Mouse (Mus musculus) forebrain, embryonic 11.5 days (tissue): ENCODE results near the gene Stk19. TPM values are rescaled to one million over a fixed set of nuclear protein-coding genes. Genes with fewer than 3 reads are reported as not detected.
"Not testable (repeated sequence)": the region's sequence is repeated elsewhere in the genome, so short reads cannot be mapped to it uniquely, and the experiment has no call there.

ENCODE experiments used
- ATAC-seq: fragments of 200-750 bp; cut with Nextera tagmentation; replicated peaks from 2 replicates; pipeline ENCODE4 v1.8.0; 2017; ENCODE audit warnings: moderate TSS enrichment; ENCODE audit not compliant: low FRiP score
- DNase-seq: peaks from one replicate; pipeline ENCODE4 v3.0.0-alpha.2; 2017; ENCODE audit warnings: low spot score
- H3K27ac ChIP-seq: fragments of 300-500 bp; sonication (generic); 2 replicates; pipeline ENCODE4 v1.5.1; 2014; ENCODE audit warnings: low read depth, low read length
- H3K27me3 ChIP-seq: fragments of 300-500 bp; sonication (generic); 2 replicates; pipeline ENCODE4 v1.6.1; 2014; ENCODE audit warnings: mild to moderate bottlenecking, low read length, mixed read lengths; ENCODE audit not compliant: control insufficient read depth, insufficient read depth
- H3K36me3 ChIP-seq: fragments of 300-500 bp; sonication (generic); 2 replicates; pipeline ENCODE4 v1.6.1; 2014; ENCODE audit warnings: mild to moderate bottlenecking, low read length, moderate library complexity, mixed read lengths; ENCODE audit not compliant: control insufficient read depth, insufficient read depth
- H3K4me1 ChIP-seq: fragments of 300-500 bp; sonication (generic); replicated peaks from 2 replicates; pipeline ENCODE4 v1.6.1; 2014; ENCODE audit warnings: low read length, mixed read lengths; ENCODE audit not compliant: control insufficient read depth, insufficient read depth
- H3K4me2 ChIP-seq: fragments of 300-500 bp; sonication (generic); 2 replicates; pipeline ENCODE4 v1.6.1; 2014; ENCODE audit warnings: low read depth, mild to moderate bottlenecking, low read length, moderate library complexity, mixed read lengths; ENCODE audit not compliant: severe bottlenecking
- H3K4me3 ChIP-seq: fragments of 300-500 bp; sonication (generic); 2 replicates; pipeline ENCODE4 v1.5.1; 2014; ENCODE audit warnings: low read depth, low read length
- H3K9ac ChIP-seq: fragments of 300-500 bp; sonication (generic); 2 replicates; pipeline ENCODE4 v1.6.1; 2014; ENCODE audit warnings: low read length
- H3K9me3 ChIP-seq: fragments of 300-500 bp; sonication (generic); 2 replicates; pipeline ENCODE4 v1.6.1; 2016; ENCODE audit warnings: low read length, mixed read lengths; ENCODE audit not compliant: control insufficient read depth
- WGBS: fragments of 180-500 bp; shearing (Covaris S2); extraction: QIAGEN DNeasy Blood & Tissue Kit; methylation state at CpG from one replicate; pipeline ENCODE4 v1.1.7; 2014; 5-methylcytosine and 5-hydroxymethylcytosine counted together
- microRNA-seq: library from miRNA; unstranded; fragments of <30 nt; microRNA quantifications from one replicate; pipeline ENCODE4, GENCODE M21; 2016; ENCODE audit not compliant: insufficient number of aligned reads
- polyA plus RNA-seq: library from polyadenylated mRNA; unstranded; fragments of >200 nt; fragmentation: Nextera tagmentation; extraction: Ambion mirVana; gene quantifications from 2 replicates; pipeline ENCODE4 v1.2.1, GENCODE M21; 2014

Stk19 gene
- polyA plus RNA-seq, 1 experiment from 2014 or later: 26.3 TPM

DNA sequence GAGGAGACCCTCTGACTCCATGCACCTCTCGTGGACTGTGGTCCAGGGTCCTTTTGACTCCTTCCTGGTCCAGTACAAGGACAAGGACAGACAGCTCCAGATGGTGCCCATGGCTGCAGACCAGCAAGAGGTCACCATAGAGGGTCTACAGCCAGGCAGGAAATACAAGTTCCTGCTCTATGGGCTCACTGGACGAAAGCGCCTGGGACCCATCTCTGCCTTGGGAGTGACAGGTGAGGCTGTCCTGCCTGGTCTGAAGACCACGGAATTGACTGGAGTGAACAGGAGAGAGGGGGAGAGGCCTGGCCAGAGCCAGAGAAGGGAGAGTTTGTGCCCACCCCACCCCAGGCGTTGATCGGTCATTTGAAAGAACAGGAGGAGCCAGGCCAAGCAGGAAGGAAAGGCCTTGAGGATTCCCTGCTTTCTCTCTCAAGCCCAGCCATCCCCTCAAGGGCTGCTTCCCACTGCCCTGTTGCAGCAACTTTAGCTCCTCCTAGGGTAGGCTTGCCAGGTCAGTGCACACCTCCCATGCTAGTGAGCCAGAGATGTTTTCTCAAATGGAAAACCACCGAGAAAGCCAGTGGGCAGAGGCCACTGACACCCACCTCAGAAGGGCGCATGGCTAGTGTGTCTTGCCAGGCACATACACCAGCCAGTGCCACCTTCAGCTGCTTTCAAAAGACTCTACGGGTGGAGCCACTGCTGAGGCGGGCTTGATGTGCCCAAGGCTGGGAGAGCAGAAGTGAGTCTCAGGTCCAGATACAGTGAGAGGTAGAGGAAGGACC is 39.3 kb downstream of the Stk19 start:
- not testable (repeated sequence) for H3K4me1 ChIP-seq, H3K27ac ChIP-seq, H3K9ac ChIP-seq, H3K27me3 ChIP-seq, H3K36me3 ChIP-seq, H3K9me3 ChIP-seq, H3K4me2 ChIP-seq, H3K4me3 ChIP-seq, ATAC-seq
- DNase-seq: peak; percentile 33
- WGBS: 85% methylated on average over 10 of the region's 10 CpGs

GRCm38 (mm10) chr17:34796311-34797140 is 40.2 kb downstream of the Stk19 start:
- Histone ChIP-seq H3K4me2 (no peak overlapping the region), H3K4me3 (no peak overlapping the region), H3K27me3 (no peaks in the 10 kb centered on the region), H3K4me1 (no peaks in the 10 kb centered on the region), H3K9ac (no peak overlapping the region), H3K36me3 (no peaks in the 10 kb centered on the region), H3K27ac (no peak overlapping the region), H3K9me3 (no peaks in the 10 kb centered on the region)
- no peak for DNase-seq
- ATAC-seq: no peak
- 80% methylated on average over 8 of the region's 8 CpGs for WGBS

DNA sequence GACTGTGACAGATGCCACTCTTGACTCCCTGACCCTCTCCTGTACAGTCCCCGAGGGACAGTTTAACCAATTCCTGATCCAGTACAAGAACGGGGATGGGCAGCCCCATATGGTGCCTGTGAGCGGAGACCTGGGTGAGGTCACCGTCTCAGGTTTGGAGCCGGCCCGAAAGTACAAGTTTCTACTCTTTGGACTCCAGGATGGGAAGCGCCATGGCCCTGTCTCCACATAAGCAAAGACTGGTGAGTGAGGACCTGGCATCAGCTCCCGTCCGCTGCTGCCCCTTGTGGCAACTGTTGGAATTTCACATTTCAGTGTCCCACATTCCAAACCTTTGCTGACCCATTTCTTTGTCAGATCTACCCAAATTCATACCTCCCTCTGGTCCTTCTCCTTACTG is 41.1 kb downstream of the Stk19 start:
- no peaks in the 10 kb centered on the region for H3K36me3 ChIP-seq
- ATAC-seq (no peak), DNase-seq (peak; percentile 60)
- no peak overlapping the region for H3K4me3 ChIP-seq
- H3K9me3 ChIP-seq: no peaks in the 10 kb centered on the region
- H3K27ac ChIP-seq: no peak overlapping the region
- no peaks in the 10 kb centered on the region for H3K4me1 ChIP-seq
- H3K9ac ChIP-seq: no peak overlapping the region
- H3K27me3 ChIP-seq: no peaks in the 10 kb centered on the region
- H3K4me2 ChIP-seq: no peak overlapping the region
- WGBS: 66% methylated on average over 9 of the region's 9 CpGs

- Histone ChIP-seq H3K9me3 (no peaks in the 10 kb centered on the region), H3K4me3 (no peak overlapping the region), H3K9ac (no peak overlapping the region), H3K4me1 (no peaks in the 10 kb centered on the region), H3K4me2 (no peak overlapping the region), H3K27ac (no peak overlapping the region), H3K36me3 (no peaks in the 10 kb centered on the region), H3K27me3 (no peaks in the 10 kb centered on the region)
- DNase-seq (no peak), ATAC-seq (no peak)
- 88% methylated on average over 10 of the region's 10 CpGs for WGBS
Observed at GRCm38 (mm10) chr17:34795016-34795415, 41.7 kb downstream of the Stk19 start.

DNA sequence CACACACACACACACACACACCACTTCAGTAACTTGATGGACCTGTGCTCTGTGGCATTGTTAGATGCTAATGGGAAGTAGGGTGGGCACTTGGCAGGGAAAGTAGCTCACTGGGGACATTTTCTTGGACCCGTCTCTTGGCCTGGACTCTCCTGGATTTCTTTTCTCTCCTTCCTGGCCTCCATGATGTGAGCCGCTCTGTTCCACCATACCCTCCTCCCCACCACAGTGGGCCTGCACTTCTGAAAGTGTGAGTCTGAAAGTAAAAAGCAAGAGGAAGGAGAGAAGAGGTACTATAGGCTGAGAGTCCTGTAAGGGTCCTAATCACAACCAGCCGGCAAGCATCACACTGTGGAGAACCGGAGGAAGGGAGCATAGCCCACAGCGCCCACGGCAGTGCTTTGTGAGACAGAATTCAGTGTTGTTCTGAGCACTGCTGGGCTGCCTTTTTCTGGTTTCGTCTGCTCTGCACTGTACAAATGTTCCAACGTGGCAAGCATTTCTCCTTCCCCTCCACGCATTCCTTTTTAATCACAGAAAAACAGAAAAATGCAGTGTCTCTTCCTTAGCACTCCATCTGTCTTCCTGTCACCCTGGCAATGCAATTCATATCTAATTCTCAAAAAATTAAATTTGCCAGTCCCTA is 58.9 kb downstream of the Stk19 start:
- H3K4me3 ChIP-seq: no peak overlapping the region
- DNase-seq: no peak
- H3K4me1 ChIP-seq: no peaks in the 10 kb centered on the region
- no peak overlapping the region for H3K27ac ChIP-seq
- ATAC-seq: no peak
- no peak overlapping the region for H3K9ac ChIP-seq
- 86% methylated on average over 9 of the region's 9 CpGs for WGBS
- H3K36me3 ChIP-seq: no peaks in the 10 kb centered on the region
- H3K4me2 ChIP-seq: no peak overlapping the region
- H3K9me3 ChIP-seq: no peaks in the 10 kb centered on the region; the same call in 1 of the 2 replicates
- no peaks in the 10 kb centered on the region for H3K27me3 ChIP-seq

Small RNAs within 50 kb of the gene (microRNA-seq; reads per million reads assigned to microRNA genes)
- not detected for gene Mir6970
- gene Mir6971: 3.4 reads per million
- not detected for gene Mir6972

Other genes starting within 250 kb of the Stk19 start
- gene Gpsm3, start 247.1 kb downstream of the Stk19 start, polyA plus RNA-seq: 2.6 and 4.3 TPM in 2 replicates
- 17.8 and 17.9 TPM in 2 replicates for gene Pbx2, start 245.7 kb downstream of the Stk19 start, polyA plus RNA-seq
- 2.4 and 4.0 TPM in 2 replicates for gene Ager, start 239.1 kb downstream of the Stk19 start, polyA plus RNA-seq
- 158 and 169 TPM in 2 replicates for gene Rnf5, start 233.3 kb downstream of the Stk19 start, polyA plus RNA-seq
- gene Agpat1, start 232.7 kb downstream of the Stk19 start, polyA plus RNA-seq: 93.4 and 101 TPM in 2 replicates
- gene Egfl8, start 221.0 kb downstream of the Stk19 start, polyA plus RNA-seq: 1.6 and 2.3 TPM in 2 replicates
- gene Ppt2, start 208.4 kb downstream of the Stk19 start, polyA plus RNA-seq: 26.4 and 29.0 TPM in 2 replicates
- 2.4 and 2.7 TPM in 2 replicates for gene Prrt1, start 207.4 kb downstream of the Stk19 start, polyA plus RNA-seq
- gene Fkbpl, start 192.2 kb downstream of the Stk19 start, polyA plus RNA-seq: 14.5 and 18.2 TPM in 2 replicates
- 79.5 and 82.9 TPM in 2 replicates for gene Atf6b, start 189.8 kb downstream of the Stk19 start, polyA plus RNA-seq
- 0.03 TPM in 1 of 2 replicates, not detected in the other for gene Tnxb, start 166.4 kb downstream of the Stk19 start, polyA plus RNA-seq
- gene C4b, start 93.1 kb downstream of the Stk19 start, polyA plus RNA-seq: 0.05 TPM in 1 of 2 replicates, not detected in the other
- not detected in 2 replicates for gene Cyp21a1, start 32.4 kb downstream of the Stk19 start, polyA plus RNA-seq
- gene Dxo, start 74 bp upstream of the Stk19 start, polyA plus RNA-seq: 78.5 and 84.9 TPM in 2 replicates
- gene Skiv2l, start 13.3 kb upstream of the Stk19 start, polyA plus RNA-seq: 53.1 and 55.1 TPM in 2 replicates
- gene Nelfe, start 13.4 kb upstream of the Stk19 start, polyA plus RNA-seq: 143 and 144 TPM in 2 replicates
- gene Cfb, start 25.6 kb upstream of the Stk19 start, polyA plus RNA-seq: 2.6 and 3.3 TPM in 2 replicates
- gene Zbtb12, start 42.5 kb upstream of the Stk19 start, polyA plus RNA-seq: 2.1 and 2.8 TPM in 2 replicates
- not detected in 2 replicates for gene Gm20547, start 45.1 kb upstream of the Stk19 start, polyA plus RNA-seq
- gene C2, start 61.3 kb upstream of the Stk19 start, polyA plus RNA-seq: 1.1 and 1.7 TPM in 2 replicates
- gene Ehmt2, start 61.5 kb upstream of the Stk19 start, polyA plus RNA-seq: 90.4 and 96.8 TPM in 2 replicates
- not detected in 2 replicates for gene Slc44a4, start 77.5 kb upstream of the Stk19 start, polyA plus RNA-seq
- gene Neu1, start 94.3 kb upstream of the Stk19 start, polyA plus RNA-seq: 12.8 and 13.4 TPM in 2 replicates
- gene Hspa1b, start 122.3 kb upstream of the Stk19 start, polyA plus RNA-seq: 0.24 TPM in 1 of 2 replicates, not detected in the other
- gene Gm20481, start 133.0 kb upstream of the Stk19 start, polyA plus RNA-seq: not detected in 2 replicates
- gene Hspa1a, start 135.2 kb upstream of the Stk19 start, polyA plus RNA-seq: 1.6 TPM in 2 replicates
- gene Hspa1l, start 135.8 kb upstream of the Stk19 start, polyA plus RNA-seq: 1.7 and 1.8 TPM in 2 replicates
- gene Lsm2, start 144.9 kb upstream of the Stk19 start, polyA plus RNA-seq: 288 and 292 TPM in 2 replicates
- 169 and 174 TPM in 2 replicates for gene Vars, start 164.0 kb upstream of the Stk19 start, polyA plus RNA-seq
- gene Vwa7, start 179.6 kb upstream of the Stk19 start, polyA plus RNA-seq: 0.15 and 0.27 TPM in 2 replicates
- 4.0 and 4.1 TPM in 2 replicates for gene Sapcd1, start 191.1 kb upstream of the Stk19 start, polyA plus RNA-seq
- gene Msh5, start 209.8 kb upstream of the Stk19 start, polyA plus RNA-seq: 5.8 and 7.9 TPM in 2 replicates
- 67.7 and 74.5 TPM in 2 replicates for gene Clic1, start 213.0 kb upstream of the Stk19 start, polyA plus RNA-seq
- 489 and 543 TPM in 2 replicates for gene Ddah2, start 222.1 kb upstream of the Stk19 start, polyA plus RNA-seq
- gene Ly6g6c, start 228.4 kb upstream of the Stk19 start, polyA plus RNA-seq: 0.20 TPM in 1 of 2 replicates, not detected in the other
- gene Mpig6b, start 229.2 kb upstream of the Stk19 start, polyA plus RNA-seq: 1.3 and 1.6 TPM in 2 replicates
- gene Ly6g6e, start 240.0 kb upstream of the Stk19 start, polyA plus RNA-seq: 0.39 and 0.57 TPM in 2 replicates
- 1.7 and 1.8 TPM in 2 replicates for gene Ly6g6d, start 241.1 kb upstream of the Stk19 start, polyA plus RNA-seq
- 0.72 and 0.88 TPM in 2 replicates for gene Ly6g6f, start 248.7 kb upstream of the Stk19 start, polyA plus RNA-seq